Mouse (Mus musculus) erythroblast, embryonic 14.5 days (primary cell): ENCODE results near the gene Rbm28.

ENCODE experiments used
- GATA1 ChIP-seq: IDR thresholded peaks from 2 replicates; pipeline ENCODE4 v1.6.1; 2012; ENCODE audit warnings: low read length, inconsistent platforms, mixed read lengths
- TAL1 ChIP-seq: IDR thresholded peaks from 3 replicates; pipeline ENCODE4 v1.6.1; 2012; ENCODE audit warnings: low read length, inconsistent platforms, mixed read lengths

GRCm38 (mm10) chr6:29117417-29118104 lies 47.2 kb downstream of the Rbm28 start:
- TF ChIP-seq GATA1, result no peak
- TF ChIP-seq TAL1, result no peak
